Mouse (Mus musculus): Measurements from ENCODE around the gene Gm10778. TPM values are rescaled to one million over a fixed set of nuclear protein-coding genes. Genes with fewer than 3 reads are reported as not detected.
"Not testable (repeated sequence)": the region's sequence is repeated elsewhere in the genome, so short reads cannot be mapped to it uniquely, and the experiment has no call there.

The Gm10778 gene
- total and polyA plus RNA-seq, 3 experiments, result 0.34 to 11.1 (median 7.9) TPM

DNA sequence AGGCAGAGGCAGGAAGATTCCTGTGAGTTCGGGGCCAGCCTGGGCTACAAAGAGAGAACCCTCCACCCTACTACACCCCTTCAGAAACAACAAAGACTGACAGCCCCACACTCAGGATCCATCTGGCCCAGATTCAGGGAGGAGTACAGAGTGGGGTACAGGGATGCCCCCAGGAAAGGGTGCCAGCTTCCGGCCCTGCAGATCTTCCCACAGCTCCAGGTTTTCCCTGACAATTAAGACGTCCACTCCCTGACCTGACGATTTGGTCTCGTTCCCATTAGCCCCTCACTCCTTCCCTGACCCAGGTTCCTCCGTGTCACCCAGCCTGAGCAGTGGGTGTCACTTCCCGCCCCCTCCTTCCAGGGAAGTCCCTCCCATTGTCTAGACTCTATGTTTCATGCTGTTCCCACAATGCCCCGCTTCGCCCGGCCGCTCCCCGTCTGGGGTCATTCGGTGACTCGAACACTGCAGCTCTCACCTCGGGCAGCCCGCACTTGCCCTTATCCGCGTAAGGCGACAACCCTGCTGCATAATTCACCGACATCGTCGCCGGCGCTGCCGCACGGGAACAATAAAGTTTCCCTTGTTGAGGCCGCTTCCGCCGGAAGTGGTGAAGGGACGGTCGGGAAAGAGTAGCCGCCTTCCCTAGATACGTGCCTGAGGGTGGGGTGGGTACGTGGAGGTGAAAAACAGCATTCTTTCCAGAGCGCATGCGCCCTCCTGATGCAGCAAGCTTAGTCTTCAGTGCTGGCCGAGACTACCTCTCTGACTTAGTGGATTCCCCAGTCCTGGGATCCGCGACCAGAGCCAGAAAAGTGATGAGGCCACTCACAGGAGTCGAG is 21.6 kb upstream of the Gm10778 start, which contains the start of gene Sirt6:
TSS of gene Sirt6 (minus strand) at position 804 of the 842 bp plus-strand sequence.
- ATAC-seq (ENCODE audit: extremely low read depth, insufficient number of reproducible peaks, low FRiP score, poor library complexity, severe bottlenecking), result peak; percentile 92
- DNase-seq (ENCODE audit: low spot score), result peak; percentile 86
- Histone ChIP-seq H3K36me3 (replicated peaks) (peaks cover 44% of the 10 kb centered on the region), H3K4me1 (ENCODE audit: insufficient read depth, low read depth, low read length) (peaks cover 61% of the 10 kb centered on the region), H3K9me3 (replicated peaks) (no peaks in the 10 kb centered on the region), H3K4me3 (ENCODE audit: low read depth, low read length) (peak within 1 kb of the TSS; percentile 84), H3K27me3 (ENCODE audit: insufficient read depth, low read length) (peaks cover 2% of the 10 kb centered on the region; the same call in 1 of the 2 replicates)
- TF ChIP-seq GATA2 (IDR thresholded peaks at IDR 0.05; ENCODE audit: borderline replicate concordance, low read depth, low read length) (no peak), POLR2AphosphoS5 (IDR thresholded peaks at IDR 0.05; ENCODE audit: insufficient replicate concordance, low read depth, low read length) (no peak), TAL1 (conservative IDR thresholded peaks at IDR 0.05; ENCODE audit: low read depth, low read length) (no peak), GATA1 (IDR thresholded peaks at IDR 0.05; ENCODE audit: borderline replicate concordance, low read length) (no peak), CTCF (IDR thresholded peaks at IDR 0.05; ENCODE audit: low read depth, low read length) (no peak)

DNA sequence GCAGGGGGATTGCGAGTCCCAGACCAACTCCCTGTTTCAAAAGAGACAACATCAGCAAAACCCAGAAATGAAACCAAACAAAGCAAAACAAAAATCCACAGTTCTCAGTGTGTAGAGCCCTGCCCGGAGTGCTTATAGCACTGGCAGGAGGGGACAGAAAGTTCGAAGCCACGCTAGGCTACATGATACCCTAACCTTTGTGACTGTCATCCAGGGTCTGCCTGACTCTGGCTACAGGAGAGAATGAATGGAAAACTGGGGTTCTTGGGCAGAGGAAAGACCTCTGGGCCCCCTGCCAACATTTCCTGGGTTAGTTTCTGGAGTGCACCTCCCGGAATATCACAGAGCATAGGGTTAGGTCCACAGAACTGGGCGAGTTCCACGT is 21.0 kb upstream of the Gm10778 start:
- Histone ChIP-seq H3K4me3 (ENCODE audit: low read depth, low read length) (peak overlapping the region; percentile 84), H3K27me3 (ENCODE audit: insufficient read depth, low read length) (peaks cover 2% of the 10 kb centered on the region; the same call in 1 of the 2 replicates), H3K9me3 (replicated peaks) (no peaks in the 10 kb centered on the region), H3K36me3 (replicated peaks) (peaks cover 38% of the 10 kb centered on the region), H3K4me1 (ENCODE audit: insufficient read depth, low read depth, low read length) (peaks cover 60% of the 10 kb centered on the region)
- TF ChIP-seq TAL1 (conservative IDR thresholded peaks at IDR 0.05; ENCODE audit: low read depth, low read length), result no peak
- DNase-seq (ENCODE audit: low spot score), result no peak
- 0 out of 2 replicates have a peak, but pooled peaks have one; percentile 2 for ATAC-seq (ENCODE audit: extremely low read depth, insufficient number of reproducible peaks, low FRiP score, poor library complexity, severe bottlenecking)

DNA sequence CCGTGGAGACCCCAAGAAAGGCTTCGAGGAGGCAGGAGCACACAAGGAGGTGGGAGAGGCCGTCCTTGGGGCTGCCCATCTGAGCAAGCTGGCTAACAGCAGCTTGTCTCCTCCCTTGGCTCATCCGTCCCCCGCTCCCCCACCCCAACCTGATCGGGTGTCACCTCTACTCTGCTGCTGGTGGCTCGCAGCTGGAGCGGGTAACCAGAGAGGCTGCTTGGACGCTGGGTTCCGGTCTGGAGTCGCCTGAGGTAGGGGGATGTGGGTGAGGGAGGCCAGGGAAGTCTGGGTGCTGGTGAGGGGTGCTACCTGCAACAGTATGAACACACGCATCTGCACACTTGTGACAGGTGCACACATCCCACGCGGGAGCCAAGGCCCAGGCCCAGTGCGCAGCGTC is 20.5 kb upstream of the Gm10778 start, which contains the start of gene Ankrd24:
TSS of gene Ankrd24 (plus strand) at position 151 of the 400 bp plus-strand sequence.
- Histone ChIP-seq H3K4me3 (ENCODE audit: low read depth, low read length) (peak within 1 kb of the TSS; percentile 84), H3K36me3 (replicated peaks) (peaks cover 34% of the 10 kb centered on the region), H3K27me3 (ENCODE audit: insufficient read depth, low read length) (peaks cover 2% of the 10 kb centered on the region; the same call in 1 of the 2 replicates), H3K4me1 (ENCODE audit: insufficient read depth, low read depth, low read length) (peaks cover 64% of the 10 kb centered on the region), H3K9me3 (replicated peaks) (no peaks in the 10 kb centered on the region)
- DNase-seq (ENCODE audit: low spot score), result no peak
- TF ChIP-seq POLR2AphosphoS5 (IDR thresholded peaks at IDR 0.05; ENCODE audit: insufficient replicate concordance, low read depth, low read length) (no peak), CTCF (IDR thresholded peaks at IDR 0.05; ENCODE audit: low read depth, low read length) (no peak), GATA2 (IDR thresholded peaks at IDR 0.05; ENCODE audit: borderline replicate concordance, low read depth, low read length) (no peak), TAL1 (conservative IDR thresholded peaks at IDR 0.05; ENCODE audit: low read depth, low read length) (no peak), GATA1 (IDR thresholded peaks at IDR 0.05; ENCODE audit: borderline replicate concordance, low read length) (no peak)
- no peak for ATAC-seq (ENCODE audit: extremely low read depth, insufficient number of reproducible peaks, low FRiP score, poor library complexity, severe bottlenecking)

DNA sequence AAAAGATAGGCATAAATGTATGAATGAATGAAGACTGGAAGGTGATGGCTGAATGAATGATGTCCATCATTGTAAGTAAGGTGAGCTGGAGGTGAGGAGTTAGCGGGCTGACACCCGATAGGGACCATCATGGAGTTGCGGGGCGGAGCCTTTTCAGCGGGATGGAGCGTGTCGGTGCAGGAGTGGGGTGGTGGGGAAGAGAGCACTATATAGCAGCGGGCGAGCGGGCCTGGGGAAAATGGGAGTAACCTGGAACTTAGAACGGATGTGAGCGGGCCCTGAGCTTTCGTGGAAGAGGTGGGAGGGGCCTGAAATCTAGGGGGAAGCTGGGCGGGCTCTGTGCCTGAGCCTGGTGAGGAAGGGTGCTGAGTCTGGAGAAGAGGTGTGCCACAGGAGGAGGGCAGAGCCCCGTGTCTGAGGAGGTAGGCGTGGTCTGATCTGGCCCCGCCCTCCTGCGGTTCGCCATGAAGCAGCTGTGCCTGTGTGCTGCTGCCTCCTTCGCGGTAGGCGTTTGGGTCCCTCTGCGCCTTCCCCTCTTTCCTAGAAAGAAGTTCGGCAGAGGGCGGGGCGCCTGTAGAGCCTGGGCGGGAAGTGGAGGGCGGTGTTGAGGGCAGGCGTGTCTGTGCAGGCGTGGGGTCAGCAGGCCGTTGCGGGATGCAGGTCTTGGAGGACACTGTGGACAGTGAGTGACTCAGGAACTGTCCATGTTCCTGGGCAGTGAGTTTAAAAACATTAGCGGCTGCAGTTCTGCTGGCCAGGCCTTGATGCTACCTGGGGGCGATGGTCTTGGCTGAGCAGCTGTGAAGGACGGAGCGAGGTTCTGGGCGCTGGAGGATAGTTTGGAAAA is 15.4 kb upstream of the Gm10778 start:
- peaks cover 52% of the 10 kb centered on the region for H3K4me1 ChIP-seq (ENCODE audit: insufficient read depth, low read depth, low read length)

DNA sequence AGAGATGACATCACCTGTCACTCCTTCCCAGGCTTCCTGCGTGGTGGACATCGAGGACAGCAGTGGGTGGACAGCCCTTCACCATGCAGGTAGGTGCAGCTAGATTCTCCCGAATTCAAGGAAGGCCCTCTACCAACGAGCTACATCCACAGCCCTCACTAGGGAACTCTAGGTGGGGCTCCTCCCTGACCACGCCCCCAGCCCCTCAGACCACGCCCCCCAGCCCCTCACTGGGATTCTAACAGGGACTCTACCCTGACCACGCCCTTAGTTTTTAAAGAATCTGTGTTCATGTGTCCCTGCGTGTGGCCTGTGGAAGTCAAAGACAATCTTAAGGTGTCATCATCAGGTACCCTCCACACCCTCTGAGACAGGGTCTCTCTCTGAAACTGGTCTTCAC is 12.5 kb upstream of the Gm10778 start:
- H3K4me3 ChIP-seq (ENCODE audit: low read depth, low read length), result no peak overlapping the region
- ATAC-seq (ENCODE audit: extremely low read depth, insufficient number of reproducible peaks, low FRiP score, poor library complexity, severe bottlenecking) (no peak), DNase-seq (ENCODE audit: low spot score) (no peak)
- peaks cover 43% of the 10 kb centered on the region for H3K4me1 ChIP-seq (ENCODE audit: insufficient read depth, low read depth, low read length)
- peaks cover 33% of the 10 kb centered on the region for H3K36me3 ChIP-seq (replicated peaks)
- H3K27me3 ChIP-seq (ENCODE audit: insufficient read depth, low read length), result peaks cover 8% of the 10 kb centered on the region; the same call in 1 of the 2 replicates
- TF ChIP-seq POLR2AphosphoS5 (IDR thresholded peaks at IDR 0.05; ENCODE audit: insufficient replicate concordance, low read depth, low read length) (no peak), CTCF (IDR thresholded peaks at IDR 0.05; ENCODE audit: low read depth, low read length) (no peak)
- no peaks in the 10 kb centered on the region for H3K9me3 ChIP-seq (replicated peaks)

More for the DNA sequence above, 15.4 kb upstream of the Gm10778 start:
- TF ChIP-seq CTCF (IDR thresholded peaks at IDR 0.05; ENCODE audit: low read depth, low read length) (no peak), POLR2AphosphoS5 (IDR thresholded peaks at IDR 0.05; ENCODE audit: insufficient replicate concordance, low read depth, low read length) (no peak)
- no peaks in the 10 kb centered on the region for H3K9me3 ChIP-seq (replicated peaks)
- DNase-seq (ENCODE audit: low spot score), result peak; percentile 97
- H3K27me3 ChIP-seq (ENCODE audit: insufficient read depth, low read length), result peaks cover 8% of the 10 kb centered on the region; the same call in 1 of the 2 replicates
- peak overlapping the region; percentile 70 for H3K4me3 ChIP-seq (ENCODE audit: low read depth, low read length)
- ATAC-seq (ENCODE audit: extremely low read depth, insufficient number of reproducible peaks, low FRiP score, poor library complexity, severe bottlenecking), result peak; percentile 97
- H3K36me3 ChIP-seq (replicated peaks), result peaks cover 10% of the 10 kb centered on the region

DNA sequence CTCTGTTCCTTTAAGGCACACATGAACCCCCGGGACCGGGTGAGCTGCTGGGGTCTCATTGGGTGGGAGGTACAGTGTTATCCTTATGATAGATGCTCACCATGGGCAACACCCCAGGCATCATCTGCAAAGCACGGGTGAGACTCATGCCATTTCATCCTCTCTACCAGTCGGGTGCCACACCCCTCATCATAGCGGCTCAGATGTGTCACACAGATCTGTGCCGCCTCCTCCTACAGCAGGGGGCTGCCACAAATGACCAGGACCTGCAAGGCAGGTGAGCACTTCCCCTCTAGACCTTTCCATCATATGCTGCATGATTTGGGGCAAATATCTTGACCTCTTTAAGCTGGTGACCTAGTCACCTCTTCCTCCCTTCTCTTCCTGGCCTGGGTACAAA is 10.8 kb upstream of the Gm10778 start:
- DNase-seq (ENCODE audit: low spot score) (no peak), ATAC-seq (ENCODE audit: extremely low read depth, insufficient number of reproducible peaks, low FRiP score, poor library complexity, severe bottlenecking) (no peak)
- no peaks in the 10 kb centered on the region for H3K9me3 ChIP-seq (replicated peaks)
- peaks cover 7% of the 10 kb centered on the region; the same call in 1 of the 2 replicates for H3K27me3 ChIP-seq (ENCODE audit: insufficient read depth, low read length)
- no peak for TF ChIP-seq TAL1 (conservative IDR thresholded peaks at IDR 0.05; ENCODE audit: low read depth, low read length)
- H3K4me3 ChIP-seq (ENCODE audit: low read depth, low read length), result no peak overlapping the region
- H3K36me3 ChIP-seq (replicated peaks), result peaks cover 43% of the 10 kb centered on the region
- peaks cover 56% of the 10 kb centered on the region for H3K4me1 ChIP-seq (ENCODE audit: insufficient read depth, low read depth, low read length)

DNA sequence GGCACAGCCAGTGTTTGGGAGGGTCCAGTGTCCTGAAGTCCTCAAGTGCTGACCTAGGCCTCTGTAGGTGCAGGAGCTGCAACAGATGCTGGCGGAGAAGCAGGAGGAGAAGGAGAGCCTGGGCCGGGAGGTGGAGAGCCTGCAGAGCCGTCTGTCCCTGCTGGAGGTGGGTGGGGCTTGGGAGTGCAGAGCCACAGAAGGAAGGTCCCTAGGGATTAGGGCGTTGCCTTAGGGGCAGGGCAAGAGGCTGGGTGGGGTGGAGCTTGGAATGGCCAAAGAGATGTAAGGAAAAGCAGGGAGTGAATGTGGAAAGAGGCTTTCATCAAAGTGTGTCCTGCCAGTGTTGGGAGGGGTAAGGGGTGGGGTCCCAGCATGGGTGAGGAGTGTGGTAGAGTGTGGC is 8.0 kb upstream of the Gm10778 start:
- not testable (repeated sequence) for DNase-seq (ENCODE audit: low spot score); ATAC-seq (ENCODE audit: extremely low read depth, insufficient number of reproducible peaks, low FRiP score, poor library complexity, severe bottlenecking); H3K9me3 ChIP-seq (replicated peaks); H3K27me3 ChIP-seq (ENCODE audit: insufficient read depth, low read length); H3K4me3 ChIP-seq (ENCODE audit: low read depth, low read length)
- peaks cover 43% of the 10 kb centered on the region for H3K36me3 ChIP-seq (replicated peaks)
- H3K4me1 ChIP-seq (ENCODE audit: insufficient read depth, low read depth, low read length), result peaks cover 55% of the 10 kb centered on the region

Measured in G1E (cell line).